Mouse (Mus musculus) MEL (cell line): ENCODE measurements around the gene Rab31. TPM values are rescaled to one million over a fixed set of nuclear protein-coding genes. Genes with fewer than 3 reads are reported as not detected.
A peak's percentile ranks its signal among the peaks of the same experiment; 100 is the strongest.

Experiments used
- DNase-seq: peaks from one replicate; pipeline ENCODE4 v3.0.0; 2011; ENCODE audit warnings: low read depth, low spot score
- H3K27ac ChIP-seq: 2 replicates; pipeline ENCODE4 v1.5.1; 2012; ENCODE audit warnings: low read depth, mild to moderate bottlenecking, control low read depth, low read length, moderate library complexity; ENCODE audit not compliant: control insufficient read depth
- H3K27me3 ChIP-seq, 2 experiments: fragments of 150-350 bp in 1 of 2; sonication (generic) in 1 of 2; 2 replicates each; pipeline ENCODE4 v1.6.1; 2012; ENCODE audit warnings: low read length in 2 of 2, mild to moderate bottlenecking in 2 of 2, improper control_type of control experiment in 1 of 2, moderate library complexity in 1 of 2; ENCODE audit not compliant: insufficient read depth in 2 of 2, control insufficient read depth in 1 of 2
- H3K36me3 ChIP-seq, 2 experiments: 2 replicates each; pipeline ENCODE4 v1.6.1; 2012 to 2014; ENCODE audit warnings: low read length in 2 of 2, improper control_type of control experiment in 1 of 2, inconsistent platforms in 1 of 2, mild to moderate bottlenecking in 1 of 2; ENCODE audit not compliant: insufficient read depth in 2 of 2, control insufficient read depth in 1 of 2
- H3K4me1 ChIP-seq, 2 experiments: fragments of 150-350 bp in 1 of 2; sonication (generic) in 1 of 2; 2 replicates each; pipeline ENCODE4 v1.6.1; 2012; ENCODE audit warnings: low read length in 2 of 2, improper control_type of control experiment in 1 of 2, mild to moderate bottlenecking in 1 of 2; ENCODE audit not compliant: insufficient read depth in 2 of 2, control insufficient read depth in 1 of 2
- H3K4me3 ChIP-seq, 2 experiments: fragments of 150-350 bp in 1 of 2; sonication (generic) in 1 of 2; 2 replicates each; pipeline ENCODE4 v1.5.1; 2012; ENCODE audit warnings: low read depth in 2 of 2, low read length in 2 of 2, mild to moderate bottlenecking in 2 of 2, moderate library complexity in 2 of 2, control low read depth in 1 of 2, improper control_type of control experiment in 1 of 2; ENCODE audit not compliant: control insufficient read depth in 1 of 2, insufficient read depth in 1 of 2
- H3K79me2 ChIP-seq: 2 replicates; pipeline ENCODE4 v1.6.1; 2012; ENCODE audit warnings: mild to moderate bottlenecking, low read length, moderate library complexity; ENCODE audit not compliant: control insufficient read depth, poor library complexity, insufficient read depth
- H3K9ac ChIP-seq: 2 replicates; pipeline ENCODE4 v1.6.1; 2012; ENCODE audit warnings: low read depth, mild to moderate bottlenecking, control low read depth, low read length, moderate library complexity; ENCODE audit not compliant: control insufficient read depth, poor library complexity, severe bottlenecking
- H3K9me3 ChIP-seq: fragments of 150-350 bp; sonication (generic); replicated peaks from 2 replicates; pipeline ENCODE4 v1.6.1; 2012; ENCODE audit warnings: mild to moderate bottlenecking, low read length, improper control_type of control experiment, moderate library complexity; ENCODE audit not compliant: insufficient read depth
- BHLHE40 ChIP-seq: IDR thresholded peaks from 2 replicates; pipeline ENCODE4 v1.6.1; 2012; ENCODE audit warnings: low read depth, mild to moderate bottlenecking, inconsistent platforms, low read length, improper control_type of control experiment, borderline replicate concordance
- CTCF ChIP-seq, 3 experiments: IDR thresholded peaks in 2 of 3; conservative IDR thresholded peaks in 1 of 3; 2 replicates each; pipeline ENCODE4 v1.5.1; 2011 to 2012; ENCODE audit warnings: low read length in 3 of 3, low read depth in 2 of 3, mild to moderate bottlenecking in 2 of 3, improper control_type of control experiment in 1 of 3, inconsistent platforms in 1 of 3, mixed read lengths in 1 of 3, moderate library complexity in 1 of 3; ENCODE audit not compliant: control insufficient read depth in 1 of 3, insufficient read depth in 1 of 3, poor library complexity in 1 of 3, severe bottlenecking in 1 of 3
- ELF1 ChIP-seq: IDR thresholded peaks from 2 replicates; pipeline ENCODE4 v1.6.1; 2014; ENCODE audit warnings: low read depth, mild to moderate bottlenecking, inconsistent platforms, low read length, improper control_type of control experiment, moderate library complexity
- EP300 ChIP-seq, 2 experiments: IDR thresholded peaks; 2 replicates each; pipeline ENCODE4 v1.6.1; 2011; ENCODE audit warnings: improper control_type of control experiment in 2 of 2, low read length in 2 of 2, low read depth in 1 of 2, mild to moderate bottlenecking in 1 of 2
- ETS1 ChIP-seq: IDR thresholded peaks from 2 replicates; pipeline ENCODE4 v1.6.1; 2012; ENCODE audit warnings: low read depth, mild to moderate bottlenecking, inconsistent platforms, low read length, improper control_type of control experiment, moderate library complexity
- GATA1 ChIP-seq: IDR thresholded peaks from 2 replicates; pipeline ENCODE4 v1.6.1; 2011; ENCODE audit warnings: low read depth, low read length, improper control_type of control experiment
- HCFC1 ChIP-seq: IDR thresholded peaks from 2 replicates; pipeline ENCODE4 v1.6.1; 2012; ENCODE audit warnings: low read depth, mild to moderate bottlenecking, inconsistent platforms, low read length, improper control_type of control experiment, moderate library complexity
- JUND ChIP-seq: IDR thresholded peaks from 2 replicates; pipeline ENCODE4 v1.6.1; 2011; ENCODE audit warnings: low read depth, mild to moderate bottlenecking, improper control_type of control experiment, low read length
- MAX ChIP-seq: IDR thresholded peaks from 2 replicates; pipeline ENCODE4 v1.6.1; 2011; ENCODE audit warnings: low read length, improper control_type of control experiment
- MAZ ChIP-seq: IDR thresholded peaks from 2 replicates; pipeline ENCODE4 v1.6.1; 2012; ENCODE audit warnings: low read depth, mild to moderate bottlenecking, inconsistent platforms, low read length, improper control_type of control experiment
- MXI1 ChIP-seq: IDR thresholded peaks from 2 replicates; pipeline ENCODE4 v1.6.1; 2011; ENCODE audit warnings: mild to moderate bottlenecking, low read depth, low read length, improper control_type of control experiment
- MYB ChIP-seq: IDR thresholded peaks from 2 replicates; pipeline ENCODE4 v1.6.1; 2011; ENCODE audit warnings: mild to moderate bottlenecking, low read depth, low read length, improper control_type of control experiment
- MYC ChIP-seq: IDR thresholded peaks from 2 replicates; pipeline ENCODE4 v1.6.1; 2011; ENCODE audit warnings: low read depth, mild to moderate bottlenecking, low read length, improper control_type of control experiment, moderate library complexity
- NELFE ChIP-seq: IDR thresholded peaks from 2 replicates; pipeline ENCODE4 v1.6.1; 2011; ENCODE audit warnings: low read depth, low read length, improper control_type of control experiment
- NRF1 ChIP-seq: IDR thresholded peaks from 2 replicates; pipeline ENCODE4 v1.6.1; 2014; ENCODE audit warnings: low read depth, mild to moderate bottlenecking, inconsistent platforms, low read length, improper control_type of control experiment, moderate library complexity; ENCODE audit not compliant: poor library complexity, insufficient read depth, severe bottlenecking
- POLR2A ChIP-seq, 2 experiments: IDR thresholded peaks; 2 replicates each; pipeline ENCODE4 v1.6.1; 2011 to 2012; ENCODE audit warnings: low read length in 2 of 2, mild to moderate bottlenecking in 2 of 2, control low read depth in 1 of 2, improper control_type of control experiment in 1 of 2, low read depth in 1 of 2, moderate library complexity in 1 of 2; ENCODE audit not compliant: control insufficient read depth in 1 of 2, insufficient read depth in 1 of 2, poor library complexity in 1 of 2
- POLR2AphosphoS2 ChIP-seq: IDR thresholded peaks from 2 replicates; pipeline ENCODE4 v1.6.1; 2011; ENCODE audit warnings: low read length, improper control_type of control experiment
- SIN3A ChIP-seq: IDR thresholded peaks from 2 replicates; pipeline ENCODE4 v1.6.1; 2012; ENCODE audit warnings: low read length, improper control_type of control experiment, inconsistent platforms
- TAL1 ChIP-seq: IDR thresholded peaks from 2 replicates; pipeline ENCODE4 v1.6.1; 2012; ENCODE audit warnings: mild to moderate bottlenecking, inconsistent platforms, low read length, moderate library complexity, mixed read lengths
- TCF12 ChIP-seq: IDR thresholded peaks from 2 replicates; pipeline ENCODE4 v1.6.1; 2014; ENCODE audit warnings: low read depth, mild to moderate bottlenecking, inconsistent platforms, low read length, improper control_type of control experiment, moderate library complexity
- UBTF ChIP-seq: IDR thresholded peaks from 2 replicates; pipeline ENCODE4 v1.6.1; 2012; ENCODE audit warnings: low read depth, mild to moderate bottlenecking, inconsistent platforms, low read length, improper control_type of control experiment, moderate library complexity, borderline replicate concordance; ENCODE audit not compliant: insufficient read depth
- USF1 ChIP-seq: IDR thresholded peaks from 2 replicates; pipeline ENCODE4 v1.6.1; 2014; ENCODE audit warnings: low read depth, mild to moderate bottlenecking, inconsistent platforms, low read length, improper control_type of control experiment, moderate library complexity
- ZC3H11A ChIP-seq: IDR thresholded peaks from 2 replicates; pipeline ENCODE4 v1.6.1; 2012; ENCODE audit warnings: low read depth, mild to moderate bottlenecking, inconsistent platforms, low read length, improper control_type of control experiment
- ZKSCAN1 ChIP-seq: IDR thresholded peaks from 2 replicates; pipeline ENCODE4 v1.6.1; 2012; ENCODE audit warnings: low read depth, mild to moderate bottlenecking, inconsistent platforms, low read length, improper control_type of control experiment, moderate library complexity
- ZMIZ1 ChIP-seq: IDR thresholded peaks from 2 replicates; pipeline ENCODE4 v1.6.1; 2012; ENCODE audit warnings: low read depth, mild to moderate bottlenecking, inconsistent platforms, low read length, improper control_type of control experiment, moderate library complexity
- ZNF384 ChIP-seq: IDR thresholded peaks from 2 replicates; pipeline ENCODE4 v1.6.1; 2012; ENCODE audit warnings: low read depth, mild to moderate bottlenecking, inconsistent platforms, low read length, improper control_type of control experiment
- polyA plus RNA-seq, 2 experiments: library from polyadenylated mRNA; stranded (reverse) in 1 of 2; unstranded in 1 of 2; fragments of >175 nt in 1 of 2; fragments of >200 nt in 1 of 2; gene quantifications; 2 replicates each; pipeline versions ENCODE4 v1.2.1 to v1.2.4; 2012; ENCODE audit warnings: low replicate concordance in 2 of 2, low read depth in 1 of 2; ENCODE audit not compliant: insufficient read length in 2 of 2, insufficient read depth in 1 of 2, missing spikeins in 1 of 2
- total RNA-seq: library from RNA; depleted of rRNA; stranded (reverse); fragments of 300-350 nt; gene quantifications from 2 replicates; pipeline ENCODE4 v1.2.3, GENCODE M21; 2012

Rab31 gene
- total and polyA plus RNA-seq, 3 experiments: 23.6 to 25.7 TPM; not detected in 1

DNA sequence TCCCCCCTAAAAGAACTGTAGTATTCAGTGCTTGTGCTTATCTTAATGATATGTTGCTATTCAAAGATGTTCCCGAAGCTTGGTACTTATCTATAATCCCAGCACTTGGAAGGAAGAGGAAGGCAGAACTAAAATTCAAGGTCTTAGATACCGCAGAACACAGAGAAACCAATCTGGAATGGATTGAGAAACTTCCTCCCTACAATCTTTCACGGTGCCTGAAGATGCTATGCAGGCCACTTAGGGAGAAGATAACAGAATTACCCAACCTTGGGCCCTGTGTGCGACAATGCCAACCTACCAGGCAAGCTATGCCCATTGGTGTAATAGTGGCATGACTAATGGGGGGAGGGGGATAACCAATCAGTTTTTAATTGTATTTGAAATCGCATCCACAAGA, 163.8 kb downstream of the Rab31 start (continued):
- peak; percentile 79 for TF ChIP-seq TCF12
- TF ChIP-seq CTCF (IDR thresholded peaks at IDR 0.05 in 2 of 3, conservative IDR thresholded peaks at IDR 0.05 in 1 of 3; ENCODE audit: control insufficient read depth in 1 of 3, insufficient read depth in 1 of 3, low read depth in 2 of 3, low read length in 3 of 3, poor library complexity in 1 of 3, severe bottlenecking in 1 of 3): no peak
- no peak for TF ChIP-seq MAZ
- peak; percentile 46; the same call in 1 of the 2 replicates for TF ChIP-seq MXI1
- peak; percentile 60; the same call in 1 of the 2 replicates for TF ChIP-seq ETS1

GRCm38 (mm10) chr17:65608312-65608687, 164.3 kb downstream of the Rab31 start:
- Histone ChIP-seq H3K9me3 (no peaks in the 10 kb centered on the region), H3K79me2 (peaks cover 82% of the 10 kb centered on the region), H3K4me3 (no peak overlapping the region), H3K9ac (no peak overlapping the region), H3K27ac (peak overlapping the region; percentile 31; the same call in 1 of the 2 replicates), H3K27me3 (no peaks in the 10 kb centered on the region), H3K4me1 (peaks cover 41 to 49% of the 10 kb centered on the region in 2 experiments), H3K36me3 (peaks cover 6 to 71% of the 10 kb centered on the region in 2 experiments)
- DNase-seq: no peak
- TF ChIP-seq TAL1: no peak
- no peak for TF ChIP-seq HCFC1
- TF ChIP-seq MYB: no peak
- no peak for TF ChIP-seq UBTF
- no peak for TF ChIP-seq NRF1
- TF ChIP-seq MYC: no peak
- TF ChIP-seq ZMIZ1: no peak
- TF ChIP-seq USF1: no peak
- no peak for TF ChIP-seq ZC3H11A

DNA sequence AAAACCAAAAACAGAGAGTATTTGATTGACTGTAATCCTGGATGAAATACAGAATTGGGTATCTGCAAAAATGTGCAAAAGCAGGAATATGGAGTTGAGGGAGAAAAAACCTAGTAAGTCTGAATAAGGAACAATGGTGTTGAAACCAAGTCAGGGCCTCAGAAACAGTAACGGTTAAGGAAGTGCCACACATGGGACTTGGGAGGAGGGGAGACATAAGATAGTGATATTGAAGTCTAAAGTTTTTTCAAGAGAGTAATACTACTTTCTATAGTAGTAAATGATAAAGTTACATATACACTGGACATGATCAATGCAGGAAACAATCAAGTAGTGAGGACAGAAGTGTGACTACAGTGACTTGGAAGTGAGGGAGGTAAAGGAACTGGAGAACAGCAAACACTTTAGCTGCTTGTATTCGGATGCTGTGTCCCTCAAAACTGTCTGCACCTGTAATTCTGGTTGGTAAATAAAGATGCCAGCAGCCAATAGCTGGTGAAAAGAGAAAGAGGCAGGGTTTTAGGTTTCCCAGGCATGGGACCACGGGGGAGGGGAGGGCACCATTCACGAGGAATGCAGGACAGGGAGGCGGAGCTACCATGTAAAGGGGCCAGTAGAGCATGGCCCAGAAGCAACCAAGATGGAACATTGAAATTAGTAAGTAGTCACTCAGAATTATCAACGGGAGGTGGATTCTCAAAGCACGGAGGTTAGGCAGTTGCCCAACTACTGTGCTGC, 164.8 kb downstream of the Rab31 start:
- H3K27ac ChIP-seq: peak overlapping the region; percentile 31; the same call in 1 of the 2 replicates
- peaks cover 6 to 72% of the 10 kb centered on the region in 2 experiments for H3K36me3 ChIP-seq
- no peak overlapping the region for H3K9ac ChIP-seq
- H3K4me3 ChIP-seq: no peak overlapping the region
- H3K79me2 ChIP-seq: peaks cover 79% of the 10 kb centered on the region
- H3K9me3 ChIP-seq: no peaks in the 10 kb centered on the region
- DNase-seq: peak; percentile 55
- H3K4me1 ChIP-seq: peaks cover 41 to 49% of the 10 kb centered on the region in 2 experiments
- no peaks in the 10 kb centered on the region for H3K27me3 ChIP-seq
- peak; percentile 45; the same call in 1 of the 2 replicates for TF ChIP-seq MYB
- no peak for TF ChIP-seq POLR2AphosphoS2
- TF ChIP-seq HCFC1: 0 out of 2 replicates have a peak, but pooled peaks have one; percentile 8
- TF ChIP-seq NELFE: no peak
- no peak for TF ChIP-seq JUND
- no peak for TF ChIP-seq POLR2A (IDR thresholded peaks at IDR 0.05; ENCODE audit: control insufficient read depth in 1 of 2, insufficient read depth in 1 of 2, low read depth in 1 of 2, low read length in 2 of 2, poor library complexity in 1 of 2)
- 0 out of 2 replicates have a peak, but pooled peaks have one; percentile 9 for TF ChIP-seq MAX
- TF ChIP-seq ELF1: peak; percentile 60
- TF ChIP-seq BHLHE40: no peak
- TF ChIP-seq ZC3H11A: no peak
- no peak for TF ChIP-seq TCF12
- peak; percentile 64 for TF ChIP-seq ZNF384
- peak; percentile 52 for TF ChIP-seq SIN3A
- no peak for TF ChIP-seq USF1
- peak; percentile 56 for TF ChIP-seq MXI1
- TF ChIP-seq MAZ: no peak
- TF ChIP-seq ZMIZ1: no peak
- TF ChIP-seq MYC: peak; percentile 60; the same call in 1 of the 2 replicates
- no peak for TF ChIP-seq CTCF (IDR thresholded peaks at IDR 0.05 in 2 of 3, conservative IDR thresholded peaks at IDR 0.05 in 1 of 3; ENCODE audit: control insufficient read depth in 1 of 3, insufficient read depth in 1 of 3, low read depth in 2 of 3, low read length in 3 of 3, poor library complexity in 1 of 3, severe bottlenecking in 1 of 3)
- TF ChIP-seq EP300 (IDR thresholded peaks at IDR 0.05; ENCODE audit: low read depth in 1 of 2, low read length in 2 of 2): peak; percentile 40 to 55; a peak in 2 of 4 replicates
- no peak for TF ChIP-seq GATA1
- TF ChIP-seq ZKSCAN1: no peak
